Mouse (Mus musculus): ENCODE results near the gene Ift172. TPM values are rescaled to one million over a fixed set of nuclear protein-coding genes. Genes with fewer than 3 reads are reported as not detected.

Gene Ift172
- polyA plus RNA-seq, 1 experiment from 2014 or later = 30.8 TPM

DNA sequence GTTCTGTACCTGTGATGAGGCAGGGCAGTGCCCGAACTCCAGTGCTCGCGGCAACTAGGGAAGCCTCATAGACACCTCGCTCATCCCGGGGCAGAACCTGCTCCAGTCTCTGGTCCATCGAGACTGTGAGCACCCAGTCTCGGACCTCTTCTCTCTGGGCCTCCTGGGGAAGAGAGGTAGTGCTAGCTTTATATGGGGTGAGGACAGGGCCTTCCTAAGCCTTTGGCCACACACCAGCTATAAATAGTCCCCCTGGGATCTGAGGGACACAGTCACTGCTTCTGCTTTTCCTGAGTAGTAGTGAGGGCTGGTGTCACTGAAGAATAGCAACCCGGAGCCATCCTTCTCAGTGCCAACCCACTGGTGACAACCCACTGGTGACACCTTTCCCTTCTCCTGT lies 37.1 kb downstream of the Ift172 start:
- ATAC-seq (ENCODE audit: low FRiP score) (no peak), DNase-seq (ENCODE audit: low spot score) (no peak)
- H3K27ac ChIP-seq (ENCODE audit: low read depth, low read length) = no peak overlapping the region
- H3K27me3 ChIP-seq (ENCODE audit: control insufficient read depth, insufficient read depth, low read length) = peaks cover 2% of the 10 kb centered on the region; the same call in 1 of the 2 replicates
- no peak overlapping the region for H3K4me2 ChIP-seq (replicated peaks; ENCODE audit: low read depth, low read length)
- H3K4me3 ChIP-seq (ENCODE audit: low read depth, low read length) = no peak overlapping the region
- WGBS = 96% methylated on average over 8 of the region's 8 CpGs
- no peak overlapping the region for H3K9ac ChIP-seq (ENCODE audit: low read depth, low read length)
- H3K4me1 ChIP-seq (replicated peaks; ENCODE audit: control insufficient read depth, insufficient read depth, low read length) = peaks cover 7% of the 10 kb centered on the region
- no peaks in the 10 kb centered on the region for H3K9me3 ChIP-seq (ENCODE audit: control insufficient read depth, low read length)
- H3K36me3 ChIP-seq (ENCODE audit: control insufficient read depth, insufficient read depth, low read length) = peaks cover 10% of the 10 kb centered on the region; the same call in 1 of the 2 replicates

DNA sequence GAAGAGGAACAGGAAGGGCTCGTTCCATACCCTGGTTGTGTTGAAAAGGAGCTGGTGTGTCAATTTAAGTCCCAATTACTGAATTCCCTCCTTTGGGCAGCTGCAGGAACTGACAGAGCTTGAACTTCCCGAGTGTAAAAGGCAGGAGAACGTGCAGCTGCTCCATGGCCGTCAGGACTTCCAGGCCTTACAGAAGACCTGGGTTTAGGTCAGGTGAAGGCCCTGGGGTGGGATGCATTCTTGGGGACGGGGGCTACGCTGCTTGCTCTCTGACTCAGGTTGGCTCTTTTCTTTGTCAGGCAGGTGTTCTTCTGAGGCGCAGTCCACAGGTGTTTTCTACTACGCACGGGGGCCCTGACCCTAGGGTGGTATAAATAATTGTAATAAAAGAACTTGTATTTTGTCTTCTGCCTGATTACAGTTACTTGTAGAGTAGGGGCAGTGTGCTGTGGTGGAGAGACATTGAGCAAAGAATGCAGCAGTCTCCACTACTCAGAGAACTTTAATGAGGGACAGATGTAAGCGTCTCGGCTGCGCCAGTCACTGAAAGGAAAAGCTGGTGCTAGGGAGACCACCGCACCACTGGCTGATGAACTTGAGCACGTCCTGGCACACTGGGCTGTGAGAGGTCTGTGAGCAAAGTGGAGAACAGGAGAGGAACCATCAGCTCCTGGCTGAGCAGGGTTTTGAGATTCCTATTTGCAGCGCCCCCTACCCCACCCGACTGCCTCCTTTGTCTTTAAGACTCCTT lies 37.9 kb downstream of the Ift172 start:
- Histone ChIP-seq H3K9me3 (ENCODE audit: control insufficient read depth, low read length) (no peaks in the 10 kb centered on the region), H3K36me3 (ENCODE audit: control insufficient read depth, insufficient read depth, low read length) (peaks cover 12% of the 10 kb centered on the region), H3K27ac (ENCODE audit: low read depth, low read length) (no peak overlapping the region), H3K4me3 (ENCODE audit: low read depth, low read length) (no peak overlapping the region), H3K4me2 (replicated peaks; ENCODE audit: low read depth, low read length) (no peak overlapping the region), H3K27me3 (ENCODE audit: control insufficient read depth, insufficient read depth, low read length) (peaks cover 2% of the 10 kb centered on the region; the same call in 1 of the 2 replicates), H3K4me1 (replicated peaks; ENCODE audit: control insufficient read depth, insufficient read depth, low read length) (peaks cover 7% of the 10 kb centered on the region), H3K9ac (ENCODE audit: low read depth, low read length) (no peak overlapping the region)
- DNase-seq (ENCODE audit: low spot score) (peak; percentile 9), ATAC-seq (ENCODE audit: low FRiP score) (no peak)
- 75% methylated on average over 16 of the region's 16 CpGs for WGBS

DNA sequence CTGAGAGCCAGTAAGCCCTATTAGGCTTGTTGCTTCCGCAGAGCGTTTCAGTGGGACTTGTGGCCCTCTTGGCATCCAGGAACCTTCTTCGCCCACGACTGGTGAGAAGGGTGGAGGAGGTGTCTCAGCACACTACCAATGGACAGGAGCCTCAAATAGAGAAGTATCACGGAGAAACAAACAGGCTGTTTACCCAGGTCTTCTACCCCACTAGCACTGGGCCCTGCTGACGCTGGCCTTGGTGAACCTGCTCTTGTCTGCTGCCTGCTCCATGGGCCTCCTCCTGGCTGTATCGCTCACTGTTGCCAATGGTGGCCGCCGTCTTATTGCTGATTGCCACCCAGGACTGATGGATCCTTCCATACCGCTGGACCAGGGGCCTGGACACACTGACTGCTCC lies 38.8 kb downstream of the Ift172 start:
- no peak overlapping the region for H3K4me3 ChIP-seq (ENCODE audit: low read depth, low read length)
- no peak overlapping the region for H3K27ac ChIP-seq (ENCODE audit: low read depth, low read length)
- H3K36me3 ChIP-seq (ENCODE audit: control insufficient read depth, insufficient read depth, low read length) = peaks cover 12% of the 10 kb centered on the region
- peaks cover 2% of the 10 kb centered on the region; the same call in 1 of the 2 replicates for H3K27me3 ChIP-seq (ENCODE audit: control insufficient read depth, insufficient read depth, low read length)
- 54% methylated on average over 10 of the region's 10 CpGs for WGBS
- DNase-seq (ENCODE audit: low spot score) (no peak), ATAC-seq (ENCODE audit: low FRiP score) (no peak; the same call in 1 of the 2 replicates)
- H3K4me2 ChIP-seq (replicated peaks; ENCODE audit: low read depth, low read length) = peak overlapping the region; percentile 14; the same call in 1 of the 2 replicates
- no peaks in the 10 kb centered on the region for H3K9me3 ChIP-seq (ENCODE audit: control insufficient read depth, low read length)
- H3K4me1 ChIP-seq (replicated peaks; ENCODE audit: control insufficient read depth, insufficient read depth, low read length) = peaks cover 7% of the 10 kb centered on the region
- H3K9ac ChIP-seq (ENCODE audit: low read depth, low read length) = no peak overlapping the region; the same call in 1 of the 2 replicates

DNA sequence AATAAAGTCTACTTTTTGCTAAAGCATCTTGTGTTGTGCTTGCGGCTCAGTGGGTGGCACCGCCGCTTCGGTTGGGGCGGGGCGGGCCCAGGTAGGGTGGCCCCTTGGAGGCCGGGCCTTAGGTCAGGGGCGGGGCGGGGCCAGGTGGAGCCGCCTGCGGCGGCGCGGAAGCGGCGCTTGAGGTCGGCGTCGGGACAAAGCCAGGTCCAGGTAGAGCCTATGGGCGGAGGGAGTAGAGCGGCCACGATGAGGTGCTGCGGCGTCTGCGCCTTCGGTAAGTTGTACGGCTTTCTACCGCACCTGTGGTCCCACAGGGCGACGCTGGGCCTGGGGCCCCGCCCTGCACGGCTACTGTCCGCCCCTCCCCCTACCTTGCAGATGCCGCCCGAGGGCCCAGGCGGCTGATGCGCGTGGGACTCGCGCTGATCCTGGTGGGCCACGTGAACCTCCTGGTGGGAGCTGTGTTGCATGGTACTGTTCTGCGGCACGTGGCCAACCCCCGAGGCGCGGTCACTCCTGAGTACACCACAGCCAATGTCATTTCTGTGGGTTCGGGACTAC lies 39.3 kb downstream of the Ift172 start, which contains the start of gene Krtcap3:
Gene Krtcap3, plus strand, starts transcription at position 151 of the 561 bp plus-strand sequence.
- Histone ChIP-seq H3K4me3 (ENCODE audit: low read depth, low read length) (no peak within 1 kb of the TSS), H3K4me2 (replicated peaks; ENCODE audit: low read depth, low read length) (peak within 1 kb of the TSS; percentile 14; the same call in 1 of the 2 replicates), H3K9me3 (ENCODE audit: control insufficient read depth, low read length) (no peaks in the 10 kb centered on the region), H3K27ac (ENCODE audit: low read depth, low read length) (0 out of 2 replicates have a peak within 1 kb of the TSS, but pooled peaks have one; percentile 9), H3K9ac (ENCODE audit: low read depth, low read length) (peak within 1 kb of the TSS; percentile 2; the same call in 1 of the 2 replicates), H3K36me3 (ENCODE audit: control insufficient read depth, insufficient read depth, low read length) (peaks cover 12% of the 10 kb centered on the region), H3K4me1 (replicated peaks; ENCODE audit: control insufficient read depth, insufficient read depth, low read length) (peaks cover 7% of the 10 kb centered on the region), H3K27me3 (ENCODE audit: control insufficient read depth, insufficient read depth, low read length) (peaks cover 2% of the 10 kb centered on the region; the same call in 1 of the 2 replicates)
- ATAC-seq (ENCODE audit: low FRiP score) = peak; percentile 61
- 16% methylated on average over 44 of the region's 47 CpGs for WGBS
- peak; percentile 46 for DNase-seq (ENCODE audit: low spot score)

DNA sequence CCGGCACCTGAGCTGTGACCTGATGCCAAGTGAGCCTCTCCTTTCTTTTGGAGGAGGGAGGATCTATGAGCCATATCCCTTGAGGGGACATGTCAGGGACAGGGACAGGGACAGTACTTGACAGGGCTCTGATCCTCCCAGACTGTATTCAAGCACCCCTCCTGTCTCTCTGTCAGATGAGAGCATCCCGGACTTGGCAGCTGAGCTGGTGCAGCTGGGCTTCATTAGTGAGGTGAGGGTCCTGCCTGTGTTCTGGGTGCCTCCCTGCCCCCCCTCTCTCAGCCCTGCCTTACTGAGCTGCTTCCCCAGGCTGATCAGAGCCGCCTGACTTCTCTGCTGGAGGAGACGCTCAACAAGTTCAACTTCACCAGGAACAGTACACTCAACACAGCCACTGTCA lies 40.2 kb downstream of the Ift172 start:
- ATAC-seq (ENCODE audit: low FRiP score) (no peak), DNase-seq (ENCODE audit: low spot score) (peak; percentile 25)
- Histone ChIP-seq H3K27me3 (ENCODE audit: control insufficient read depth, insufficient read depth, low read length) (peaks cover 2% of the 10 kb centered on the region; the same call in 1 of the 2 replicates), H3K27ac (ENCODE audit: low read depth, low read length) (0 out of 2 replicates have a peak overlapping the region, but pooled peaks have one; percentile 9), H3K4me2 (replicated peaks; ENCODE audit: low read depth, low read length) (no peak overlapping the region), H3K4me3 (ENCODE audit: low read depth, low read length) (no peak overlapping the region), H3K36me3 (ENCODE audit: control insufficient read depth, insufficient read depth, low read length) (peaks cover 12% of the 10 kb centered on the region), H3K4me1 (replicated peaks; ENCODE audit: control insufficient read depth, insufficient read depth, low read length) (peaks cover 7% of the 10 kb centered on the region), H3K9me3 (ENCODE audit: control insufficient read depth, low read length) (no peaks in the 10 kb centered on the region), H3K9ac (ENCODE audit: low read depth, low read length) (no peak overlapping the region)
- WGBS = 67% methylated on average over 4 of the region's 4 CpGs

DNA sequence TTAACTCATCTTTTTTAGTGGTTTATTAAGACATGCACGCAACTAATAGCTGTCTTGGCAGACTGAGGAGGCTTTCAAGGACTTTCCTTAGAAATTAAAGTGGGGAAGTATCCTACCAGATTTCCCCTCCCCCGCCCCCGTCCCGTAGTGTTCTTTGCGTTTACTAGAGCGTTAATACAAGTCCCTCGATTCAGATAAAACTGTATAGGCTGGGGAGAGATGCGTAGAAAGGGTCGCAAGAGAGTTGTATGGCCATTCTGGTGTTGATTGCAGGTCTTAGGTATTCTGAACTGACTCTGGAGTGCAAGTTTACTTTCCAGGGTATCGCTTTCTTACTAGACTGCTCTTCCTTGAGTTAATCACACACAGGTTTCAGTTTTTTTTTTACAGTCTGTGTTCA lies 48.7 kb downstream of the Ift172 start:
- no peak overlapping the region for H3K27ac ChIP-seq (ENCODE audit: low read depth, low read length)
- H3K4me3 ChIP-seq (ENCODE audit: low read depth, low read length) = peak overlapping the region; percentile 92
- ATAC-seq (ENCODE audit: low FRiP score) = no peak
- H3K36me3 ChIP-seq (ENCODE audit: control insufficient read depth, insufficient read depth, low read length) = no peaks in the 10 kb centered on the region; the same call in 1 of the 2 replicates
- H3K4me1 ChIP-seq (replicated peaks; ENCODE audit: control insufficient read depth, insufficient read depth, low read length) = peaks cover 5% of the 10 kb centered on the region; the same call in 1 of the 2 replicates
- no peak for DNase-seq (ENCODE audit: low spot score)
- peak overlapping the region; percentile 92; the same call in 1 of the 2 replicates for H3K9ac ChIP-seq (ENCODE audit: low read depth, low read length)
- no peaks in the 10 kb centered on the region for H3K9me3 ChIP-seq (ENCODE audit: control insufficient read depth, low read length)
- 25% methylated on average over 10 of the region's 10 CpGs for WGBS
- peak overlapping the region; percentile 78 for H3K4me2 ChIP-seq (replicated peaks; ENCODE audit: low read depth, low read length)
- no peaks in the 10 kb centered on the region for H3K27me3 ChIP-seq (ENCODE audit: control insufficient read depth, insufficient read depth, low read length)

DNA sequence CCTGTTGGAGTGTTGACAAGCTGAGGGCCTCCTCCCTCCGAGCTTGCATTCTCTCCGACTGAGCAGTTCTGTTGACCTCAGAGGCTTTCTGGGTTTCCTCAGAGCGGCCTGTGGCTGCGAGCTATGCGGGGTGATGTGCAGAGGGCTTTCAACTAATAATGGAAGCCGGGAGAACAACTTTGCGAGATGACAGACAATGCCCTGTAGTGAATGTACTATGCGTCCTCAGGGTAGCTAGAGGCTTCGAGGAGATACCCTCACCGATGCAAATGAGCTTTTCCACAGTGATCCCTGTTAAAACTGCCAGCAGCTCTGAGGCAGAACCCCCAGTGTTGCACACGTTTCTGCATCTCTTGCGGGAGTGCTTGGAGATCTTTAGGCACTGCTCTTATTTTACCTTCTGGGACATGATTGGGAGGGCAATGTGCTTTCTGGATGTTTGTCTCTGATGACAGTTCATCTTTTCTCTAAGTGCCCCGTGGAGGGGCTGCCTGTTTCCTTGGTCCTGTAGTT lies 49.3 kb downstream of the Ift172 start:
- Histone ChIP-seq H3K27me3 (ENCODE audit: control insufficient read depth, insufficient read depth, low read length) (no peaks in the 10 kb centered on the region), H3K4me1 (replicated peaks; ENCODE audit: control insufficient read depth, insufficient read depth, low read length) (peaks cover 5% of the 10 kb centered on the region; the same call in 1 of the 2 replicates), H3K36me3 (ENCODE audit: control insufficient read depth, insufficient read depth, low read length) (no peaks in the 10 kb centered on the region; the same call in 1 of the 2 replicates), H3K9ac (ENCODE audit: low read depth, low read length) (peak overlapping the region; percentile 92), H3K27ac (ENCODE audit: low read depth, low read length) (peak overlapping the region; percentile 97), H3K4me3 (ENCODE audit: low read depth, low read length) (peak overlapping the region; percentile 92), H3K9me3 (ENCODE audit: control insufficient read depth, low read length) (no peaks in the 10 kb centered on the region), H3K4me2 (replicated peaks; ENCODE audit: low read depth, low read length) (peak overlapping the region; percentile 78)
- no peak for DNase-seq (ENCODE audit: low spot score)
- ATAC-seq (ENCODE audit: low FRiP score) = no peak
- WGBS = under 1% methylated on average over 13 of the region's 13 CpGs

DNA sequence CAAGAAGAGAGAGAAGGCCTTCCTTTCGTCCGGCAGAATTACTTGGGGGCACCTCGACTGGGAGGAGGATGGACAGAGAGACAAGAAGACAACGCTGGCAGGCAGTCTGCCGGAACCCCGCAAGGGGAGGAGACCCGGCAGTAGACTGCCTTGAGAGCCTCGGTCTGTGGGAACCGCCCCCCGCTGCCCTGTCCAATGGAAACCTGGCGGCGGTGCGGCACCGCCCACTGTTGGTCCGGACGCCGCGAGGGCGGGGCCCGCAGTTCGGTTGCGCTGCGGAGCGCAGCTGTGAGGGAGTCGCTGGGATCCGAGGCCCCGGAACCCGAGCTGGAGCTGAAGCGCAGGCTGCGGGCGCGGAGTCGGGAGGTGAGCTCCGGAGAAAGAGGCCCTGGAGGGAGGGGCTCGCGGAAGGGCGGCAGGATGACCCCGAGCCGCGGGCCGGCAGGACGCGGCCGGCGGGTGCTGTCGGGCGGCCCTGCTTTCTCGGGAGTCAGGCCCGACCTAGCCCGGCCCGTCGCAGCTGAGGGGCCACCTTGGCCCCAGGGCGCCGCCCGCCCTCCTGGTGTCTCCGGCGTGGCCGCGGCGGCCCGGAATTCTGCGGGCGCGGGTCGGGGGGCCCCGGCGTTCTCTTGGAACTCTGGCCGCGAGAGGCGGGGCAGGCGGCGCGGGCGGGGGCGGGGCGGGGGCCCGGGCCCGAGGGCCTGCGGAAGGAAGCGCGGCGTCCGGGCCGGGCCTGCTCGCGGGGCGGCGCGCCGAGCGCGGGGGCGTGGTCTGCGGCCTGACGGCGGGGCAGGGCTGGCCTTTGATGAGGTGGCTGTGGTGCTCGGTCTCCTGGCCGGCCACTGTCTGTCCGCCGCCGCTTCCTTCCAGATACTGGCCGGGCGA lies 50.0 kb downstream of the Ift172 start, which contains the start of the genes Nrbp1 and Gm9970:
Gene Nrbp1, plus strand, starts transcription at position 228 of the 885 bp plus-strand sequence.
Gene Gm9970, minus strand, starts transcription at position 596 of the 885 bp plus-strand sequence.
- no peaks in the 10 kb centered on the region for H3K27me3 ChIP-seq (ENCODE audit: control insufficient read depth, insufficient read depth, low read length)
- peak; percentile 97 for DNase-seq (ENCODE audit: low spot score)
- peak within 1 kb of the TSS; percentile 78 for H3K4me2 ChIP-seq (replicated peaks; ENCODE audit: low read depth, low read length)
- H3K9me3 ChIP-seq (ENCODE audit: control insufficient read depth, low read length) = no peaks in the 10 kb centered on the region
- under 1% methylated on average over 48 of the region's 103 CpGs for WGBS
- peak; percentile 99 for ATAC-seq (ENCODE audit: low FRiP score)
- H3K36me3 ChIP-seq (ENCODE audit: control insufficient read depth, insufficient read depth, low read length) = no peaks in the 10 kb centered on the region; the same call in 1 of the 2 replicates
- H3K4me3 ChIP-seq (ENCODE audit: low read depth, low read length) = peak within 1 kb of the TSS; percentile 92
- H3K4me1 ChIP-seq (replicated peaks; ENCODE audit: control insufficient read depth, insufficient read depth, low read length) = peaks cover 5% of the 10 kb centered on the region; the same call in 1 of the 2 replicates
- peak within 1 kb of the TSS; percentile 97 for H3K27ac ChIP-seq (ENCODE audit: low read depth, low read length)
- peak within 1 kb of the TSS; percentile 92 for H3K9ac ChIP-seq (ENCODE audit: low read depth, low read length)

All from hindbrain, embryonic 11.5 days (tissue).